Mouse (Mus musculus) heart, embryonic 15.5 days (tissue): ENCODE results near the gene Kif3b. TPM values are rescaled to one million over a fixed set of nuclear protein-coding genes. Genes with fewer than 3 reads are reported as not detected.
A peak's percentile ranks its signal among the peaks of the same experiment; 100 is the strongest.

Experiments
- ATAC-seq: fragments of 200-750 bp; cut with Nextera tagmentation; replicated peaks from 2 replicates; pipeline ENCODE4 v1.8.0; 2017; ENCODE audit warnings: low read depth, moderate TSS enrichment; ENCODE audit not compliant: insufficient number of reproducible peaks, insufficient read depth, low FRiP score
- H3K27ac ChIP-seq: fragments of 300-500 bp; sonication (generic); 2 replicates; pipeline ENCODE4 v1.5.1; 2015; ENCODE audit warnings: mild to moderate bottlenecking, inconsistent platforms
- H3K27me3 ChIP-seq: fragments of 300-500 bp; sonication (generic); 2 replicates; pipeline ENCODE4 v1.6.1; 2015; ENCODE audit warnings: inconsistent platforms
- H3K36me3 ChIP-seq: fragments of 300-500 bp; sonication (generic); 2 replicates; pipeline ENCODE4 v1.6.1; 2015; ENCODE audit warnings: mild to moderate bottlenecking, inconsistent platforms
- H3K4me1 ChIP-seq: fragments of 300-500 bp; sonication (generic); replicated peaks from 2 replicates; pipeline ENCODE4 v1.6.1; 2015; ENCODE audit warnings: inconsistent platforms
- H3K4me2 ChIP-seq: fragments of 300-500 bp; sonication (generic); 2 replicates; pipeline ENCODE4 v1.6.1; 2015; ENCODE audit warnings: inconsistent platforms, mild to moderate bottlenecking, moderate library complexity
- H3K4me3 ChIP-seq: fragments of 300-500 bp; sonication (generic); 2 replicates; pipeline ENCODE4 v1.5.1; 2015; ENCODE audit warnings: mild to moderate bottlenecking, inconsistent platforms
- H3K9ac ChIP-seq: fragments of 300-500 bp; sonication (generic); 2 replicates; pipeline ENCODE4 v1.6.1; 2015; ENCODE audit warnings: mild to moderate bottlenecking, inconsistent platforms
- H3K9me3 ChIP-seq: fragments of 300-500 bp; sonication (generic); replicated peaks from 2 replicates; pipeline ENCODE4 v1.6.1; 2016; ENCODE audit warnings: inconsistent platforms
- WGBS: fragments of 180-500 bp; shearing (Covaris S2); methylation state at CpG from one replicate; pipeline ENCODE4 v1.1.7; 2015; ENCODE audit warnings: mixed read lengths; 5-methylcytosine and 5-hydroxymethylcytosine counted together
- polyA plus RNA-seq: library from polyadenylated mRNA; unstranded; fragments of >200 nt; fragmentation: Nextera tagmentation; extraction: Ambion mirVana; gene quantifications from 2 replicates; pipeline ENCODE4 v1.2.1, GENCODE M21; 2015

Gene Kif3b
- polyA plus RNA-seq, 1 experiment from 2014 or later = 3.9 TPM

DNA sequence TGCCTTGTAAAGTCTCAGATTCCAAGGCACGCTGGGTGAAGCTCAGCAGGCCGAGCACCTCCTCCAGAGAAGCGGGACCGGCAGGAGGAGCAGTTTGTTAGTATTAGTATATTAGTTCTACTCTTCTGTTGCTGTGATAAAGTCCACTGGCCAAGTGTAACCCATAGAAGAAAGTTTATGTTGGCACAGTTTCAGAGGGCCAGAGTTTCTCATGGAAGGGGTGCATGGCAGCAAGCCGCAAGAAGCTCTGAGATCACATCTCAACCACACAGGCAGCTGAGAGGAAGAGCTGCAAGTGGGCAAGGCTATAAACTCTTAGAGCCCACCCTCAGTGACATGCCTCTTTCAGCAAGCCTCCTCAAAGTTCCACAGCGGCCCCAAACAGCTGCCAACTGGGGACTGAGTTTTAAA lies 42.6 kb downstream of the Kif3b start:
- H3K27ac ChIP-seq = peak overlapping the region; percentile 46

DNA sequence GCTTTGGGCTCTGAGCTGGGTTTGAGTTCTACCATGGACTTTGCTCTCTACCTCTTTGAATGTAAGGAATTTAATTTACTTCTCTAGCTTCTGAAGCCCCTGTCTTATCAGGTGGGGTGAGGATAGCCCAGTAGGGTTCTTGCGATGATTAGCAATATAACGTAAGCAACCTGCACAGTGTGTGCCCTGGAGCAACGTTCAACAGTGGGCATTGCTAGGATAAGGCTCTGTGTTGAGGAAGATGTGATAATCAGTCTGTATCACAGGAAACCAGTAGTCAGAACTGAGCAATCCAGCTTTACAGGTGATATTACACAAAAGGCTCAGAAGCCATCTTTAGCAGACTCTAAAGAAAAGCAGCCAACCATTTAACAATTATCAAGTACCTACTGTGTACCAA lies 43.1 kb downstream of the Kif3b start:
- H3K27me3 ChIP-seq = no peaks in the 10 kb centered on the region
- peaks cover 10% of the 10 kb centered on the region; the same call in 1 of the 2 replicates for H3K36me3 ChIP-seq
- no peak overlapping the region for H3K9ac ChIP-seq
- H3K27ac ChIP-seq = peak overlapping the region; percentile 46; the same call in 1 of the 2 replicates
- WGBS = 72% methylated on average over 3 of the region's 3 CpGs
- peaks cover 8% of the 10 kb centered on the region for H3K4me1 ChIP-seq
- no peak overlapping the region for H3K4me2 ChIP-seq
- no peak overlapping the region for H3K4me3 ChIP-seq
- no peaks in the 10 kb centered on the region for H3K9me3 ChIP-seq
- no peak for ATAC-seq

More for the DNA sequence above, 42.6 kb downstream of the Kif3b start:
- ATAC-seq = no peak
- H3K4me3 ChIP-seq = no peak overlapping the region
- H3K36me3 ChIP-seq = peaks cover 13% of the 10 kb centered on the region; the same call in 1 of the 2 replicates
- H3K9ac ChIP-seq = no peak overlapping the region
- no peaks in the 10 kb centered on the region for H3K9me3 ChIP-seq
- 62% methylated on average over 6 of the region's 6 CpGs for WGBS
- H3K4me2 ChIP-seq = no peak overlapping the region
- H3K27me3 ChIP-seq = no peaks in the 10 kb centered on the region
- H3K4me1 ChIP-seq = peaks cover 8% of the 10 kb centered on the region

DNA sequence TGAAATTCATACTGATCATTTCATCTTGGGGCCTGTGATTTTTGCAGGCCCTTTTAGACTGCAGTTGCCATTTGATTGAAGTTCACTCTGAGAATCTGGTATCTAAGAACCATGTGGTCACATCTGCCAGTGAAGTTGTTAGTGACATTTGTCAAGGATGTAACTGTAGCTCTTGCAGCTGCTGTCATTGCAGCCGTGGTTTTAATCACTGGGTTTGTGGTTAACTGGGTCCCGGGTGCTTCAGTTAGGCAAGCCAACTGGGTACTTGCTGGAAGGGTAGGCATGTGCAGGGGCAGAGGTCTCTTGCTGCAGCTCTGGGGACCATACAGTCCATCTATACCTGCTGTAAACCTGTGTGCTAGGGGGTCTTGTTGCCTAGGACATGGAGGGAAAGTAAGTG lies 44.9 kb downstream of the Kif3b start:
- no peak overlapping the region for H3K4me2 ChIP-seq
- WGBS = 38% methylated on average over 2 of the region's 2 CpGs
- no peak for ATAC-seq
- H3K4me3 ChIP-seq = no peak overlapping the region
- no peaks in the 10 kb centered on the region for H3K27me3 ChIP-seq
- no peak overlapping the region for H3K9ac ChIP-seq
- no peaks in the 10 kb centered on the region for H3K9me3 ChIP-seq
- H3K27ac ChIP-seq = no peak overlapping the region
- peaks cover 1% of the 10 kb centered on the region; the same call in 1 of the 2 replicates for H3K36me3 ChIP-seq
- peaks cover 8% of the 10 kb centered on the region for H3K4me1 ChIP-seq

DNA sequence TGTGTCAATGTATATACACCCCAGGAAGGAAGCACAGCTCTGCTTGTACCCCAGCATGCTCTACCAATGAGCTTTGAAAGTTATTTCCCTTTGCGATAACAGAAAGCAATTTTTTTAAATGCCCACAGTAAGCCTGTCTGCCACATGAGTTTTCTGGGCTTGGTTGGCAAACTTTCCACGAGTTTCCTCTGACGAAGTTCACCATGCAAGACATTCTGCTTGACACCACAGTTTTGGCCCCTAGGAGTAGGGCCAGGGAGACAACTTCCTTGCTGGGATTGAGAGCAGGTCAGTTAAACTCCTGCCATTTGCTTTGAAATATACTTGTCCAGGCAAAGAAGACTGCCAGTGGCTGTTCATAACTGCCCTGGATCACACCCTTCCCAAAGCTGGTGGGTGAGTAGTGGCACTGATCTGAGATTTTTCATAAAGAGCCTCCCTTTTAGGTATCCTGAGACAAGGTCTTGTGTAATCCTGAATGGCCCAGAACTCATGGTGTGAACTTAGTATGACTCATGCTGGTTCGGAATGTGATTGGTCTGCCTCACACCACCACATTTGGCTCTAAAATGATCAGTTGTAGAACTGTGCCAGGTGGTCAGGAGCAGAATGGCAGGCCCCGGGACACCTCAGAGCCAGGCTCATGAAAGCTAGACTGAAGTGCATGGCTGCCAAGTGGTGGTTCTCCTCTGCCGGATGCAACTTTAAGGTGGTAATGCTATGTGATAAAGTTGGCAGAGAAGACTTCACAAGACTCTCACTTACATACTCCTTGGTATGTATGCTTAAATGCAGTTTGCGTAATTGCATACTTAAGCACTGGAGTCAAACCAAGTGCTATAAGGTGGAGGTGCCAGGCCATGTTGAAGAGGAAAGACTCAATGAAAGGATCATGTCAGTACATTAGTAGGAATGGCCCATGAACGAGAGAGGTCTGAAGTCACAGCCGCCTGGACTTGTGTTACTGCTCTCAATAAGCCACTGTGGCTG lies 47.4 kb downstream of the Kif3b start:
- Histone ChIP-seq H3K27ac (no peak overlapping the region), H3K9me3 (no peaks in the 10 kb centered on the region), H3K27me3 (no peaks in the 10 kb centered on the region), H3K9ac (no peak overlapping the region), H3K4me3 (no peak overlapping the region), H3K36me3 (peaks cover 6% of the 10 kb centered on the region; the same call in 1 of the 2 replicates), H3K4me1 (peaks cover 10% of the 10 kb centered on the region), H3K4me2 (no peak overlapping the region)
- ATAC-seq = no peak
- WGBS = 75% methylated on average over 9 of the region's 9 CpGs

DNA sequence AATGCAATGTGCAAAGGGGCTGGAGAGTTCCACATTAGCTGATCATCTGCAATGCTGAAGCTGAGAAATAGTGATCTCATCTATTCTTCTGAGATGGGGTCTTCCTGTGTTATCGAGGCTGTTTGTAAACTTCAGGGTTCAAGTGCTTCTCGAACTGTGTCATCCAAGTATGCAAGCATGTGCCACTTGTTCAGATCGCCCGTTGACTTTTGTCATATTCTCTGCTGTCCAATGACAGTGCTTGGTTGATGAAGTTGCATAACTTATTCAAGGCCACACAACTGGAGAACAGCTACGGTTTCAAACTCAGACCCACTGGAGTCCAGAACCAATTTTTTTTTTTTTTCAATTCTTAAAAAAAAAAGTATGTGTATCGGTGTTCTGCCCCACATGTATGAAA lies 51.0 kb downstream of the Kif3b start:
- H3K9ac ChIP-seq = no peak overlapping the region
- no peak overlapping the region for H3K4me2 ChIP-seq
- H3K4me1 ChIP-seq = peaks cover 17% of the 10 kb centered on the region
- H3K4me3 ChIP-seq = no peak overlapping the region
- H3K27me3 ChIP-seq = no peaks in the 10 kb centered on the region
- peaks cover 6% of the 10 kb centered on the region; the same call in 1 of the 2 replicates for H3K36me3 ChIP-seq
- 90% methylated on average over 6 of the region's 6 CpGs for WGBS
- H3K9me3 ChIP-seq = no peaks in the 10 kb centered on the region
- H3K27ac ChIP-seq = no peak overlapping the region
- no peak for ATAC-seq

DNA sequence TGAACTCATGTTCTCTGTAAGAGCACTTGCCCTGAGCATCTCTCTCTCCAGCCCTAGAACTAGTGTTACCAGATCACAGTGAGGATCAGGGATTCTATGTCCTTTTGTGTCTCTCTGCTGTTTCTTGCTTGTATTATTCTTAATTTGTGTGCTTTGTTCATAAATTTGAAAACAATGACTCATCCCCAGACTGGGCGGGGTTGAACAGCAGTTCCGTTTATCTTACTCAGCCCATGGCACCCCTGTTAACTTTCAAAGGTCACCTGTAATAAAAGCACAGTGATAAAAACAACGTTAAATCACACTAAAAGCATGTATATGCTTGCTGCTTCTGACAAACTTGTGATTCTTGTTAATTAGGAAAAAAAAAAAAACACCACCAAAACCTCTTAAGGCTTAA lies 51.4 kb downstream of the Kif3b start:
- Histone ChIP-seq H3K27me3 (no peaks in the 10 kb centered on the region), H3K36me3 (peaks cover 6% of the 10 kb centered on the region; the same call in 1 of the 2 replicates), H3K4me3 (no peak overlapping the region), H3K9ac (no peak overlapping the region), H3K27ac (no peak overlapping the region), H3K4me2 (no peak overlapping the region), H3K9me3 (no peaks in the 10 kb centered on the region), H3K4me1 (peaks cover 13% of the 10 kb centered on the region)
- ATAC-seq = no peak
- WGBS = 70% methylated on average over 3 of the region's 3 CpGs

DNA sequence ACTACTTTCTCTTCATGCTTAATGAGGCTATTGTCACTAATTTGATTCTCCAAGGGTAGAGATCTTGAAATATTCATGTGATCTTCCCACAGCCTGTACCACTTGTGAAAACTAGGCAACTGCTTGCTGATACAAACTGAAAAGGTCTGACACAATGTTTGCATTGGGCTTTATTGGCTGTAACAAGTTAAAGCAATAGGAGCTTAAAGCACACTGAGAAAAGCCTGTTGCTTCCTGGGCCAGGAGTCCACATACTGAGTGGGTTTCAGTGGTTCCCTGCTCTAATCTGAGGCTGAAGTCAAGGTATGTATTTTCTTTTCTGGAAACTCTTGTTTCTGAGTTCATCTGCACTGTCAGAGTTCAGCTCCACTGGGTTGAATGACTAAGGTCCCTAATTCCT lies 52.0 kb downstream of the Kif3b start:
- H3K36me3 ChIP-seq = peaks cover 6% of the 10 kb centered on the region; the same call in 1 of the 2 replicates
- no peak overlapping the region for H3K27ac ChIP-seq
- no peaks in the 10 kb centered on the region for H3K27me3 ChIP-seq
- H3K9me3 ChIP-seq = no peaks in the 10 kb centered on the region
- ATAC-seq = no peak
- H3K4me3 ChIP-seq = no peak overlapping the region
- no peak overlapping the region for H3K4me2 ChIP-seq
- H3K9ac ChIP-seq = no peak overlapping the region
- H3K4me1 ChIP-seq = peaks cover 12% of the 10 kb centered on the region

DNA sequence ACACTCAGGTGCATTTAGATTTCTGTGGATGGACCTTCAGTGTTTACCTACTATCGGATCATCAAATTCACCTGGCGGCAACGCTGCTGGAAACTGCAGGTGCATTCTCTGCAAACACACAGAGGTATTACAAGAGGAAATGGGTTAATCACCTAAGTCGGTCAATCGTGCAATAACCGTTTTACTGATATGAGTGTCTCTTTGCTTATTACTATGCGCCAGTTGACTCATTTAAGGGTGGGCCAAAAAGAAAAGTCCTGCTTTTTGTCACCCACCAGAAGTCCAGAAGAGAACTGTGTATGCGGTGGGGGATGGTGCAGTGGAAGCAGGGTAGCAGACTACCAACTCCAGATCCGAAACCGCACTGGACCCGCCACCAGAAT lies 53.8 kb downstream of the Kif3b start:
- peaks cover 26% of the 10 kb centered on the region for H3K4me1 ChIP-seq
- peak overlapping the region; percentile 76 for H3K4me2 ChIP-seq
- WGBS = 3% methylated on average over 11 of the region's 11 CpGs
- peak overlapping the region; percentile 74 for H3K27ac ChIP-seq
- no peaks in the 10 kb centered on the region for H3K27me3 ChIP-seq
- H3K9me3 ChIP-seq = no peaks in the 10 kb centered on the region
- ATAC-seq = no peak
- H3K36me3 ChIP-seq = peaks cover 6% of the 10 kb centered on the region; the same call in 1 of the 2 replicates
- H3K9ac ChIP-seq = peak overlapping the region; percentile 65
- peak overlapping the region; percentile 72 for H3K4me3 ChIP-seq

DNA sequence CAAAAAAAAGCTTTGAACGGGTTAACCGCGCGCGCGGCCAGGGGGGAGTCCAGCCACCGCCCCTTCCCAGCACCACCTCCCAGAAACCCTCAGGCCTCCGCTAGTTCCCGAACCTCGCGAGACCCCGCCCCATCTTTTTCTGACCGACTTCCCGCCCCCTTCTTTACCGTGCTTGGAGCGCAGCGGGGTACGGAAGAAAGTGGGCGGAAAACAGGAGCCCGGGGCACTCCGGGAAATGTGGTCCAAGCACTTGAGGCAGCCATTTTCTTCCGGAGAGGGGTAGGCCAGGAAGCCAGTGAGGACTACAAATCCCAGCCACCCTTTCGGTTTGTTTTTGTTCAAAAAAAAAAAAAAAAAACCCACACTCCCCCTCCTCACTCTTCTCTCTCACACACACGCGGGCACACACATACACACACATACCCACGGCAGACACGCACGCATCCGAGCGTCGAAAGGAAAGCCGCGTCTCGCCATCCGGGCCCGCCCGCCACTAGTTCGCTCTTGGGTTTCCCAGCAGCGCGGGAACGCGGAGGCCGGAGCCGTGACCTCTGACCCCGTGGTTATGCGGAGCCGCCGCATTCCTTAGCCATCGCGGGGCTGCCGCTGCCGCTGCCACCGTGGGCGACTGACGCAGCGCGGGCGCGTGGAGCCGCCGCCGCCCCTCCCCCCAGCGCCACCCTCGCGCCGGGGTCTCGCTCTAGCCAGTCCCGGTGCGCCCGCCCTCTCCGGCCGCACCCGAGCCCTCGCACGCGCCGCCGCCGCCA lies 54.4 kb downstream of the Kif3b start, which contains the start of gene Asxl1:
Gene Asxl1, plus strand, starts transcription at position 376 of the 767 bp plus-strand sequence.
- peak; percentile 95 for ATAC-seq
- Histone ChIP-seq H3K27me3 (no peaks in the 10 kb centered on the region), H3K4me3 (peak within 1 kb of the TSS; percentile 72), H3K4me1 (peaks cover 32% of the 10 kb centered on the region), H3K27ac (peak within 1 kb of the TSS; percentile 100), H3K36me3 (peaks cover 6% of the 10 kb centered on the region; the same call in 1 of the 2 replicates), H3K9me3 (no peaks in the 10 kb centered on the region), H3K9ac (peak within 1 kb of the TSS; percentile 96), H3K4me2 (peak within 1 kb of the TSS; percentile 76)
- WGBS = under 1% methylated on average over 70 of the region's 79 CpGs

DNA sequence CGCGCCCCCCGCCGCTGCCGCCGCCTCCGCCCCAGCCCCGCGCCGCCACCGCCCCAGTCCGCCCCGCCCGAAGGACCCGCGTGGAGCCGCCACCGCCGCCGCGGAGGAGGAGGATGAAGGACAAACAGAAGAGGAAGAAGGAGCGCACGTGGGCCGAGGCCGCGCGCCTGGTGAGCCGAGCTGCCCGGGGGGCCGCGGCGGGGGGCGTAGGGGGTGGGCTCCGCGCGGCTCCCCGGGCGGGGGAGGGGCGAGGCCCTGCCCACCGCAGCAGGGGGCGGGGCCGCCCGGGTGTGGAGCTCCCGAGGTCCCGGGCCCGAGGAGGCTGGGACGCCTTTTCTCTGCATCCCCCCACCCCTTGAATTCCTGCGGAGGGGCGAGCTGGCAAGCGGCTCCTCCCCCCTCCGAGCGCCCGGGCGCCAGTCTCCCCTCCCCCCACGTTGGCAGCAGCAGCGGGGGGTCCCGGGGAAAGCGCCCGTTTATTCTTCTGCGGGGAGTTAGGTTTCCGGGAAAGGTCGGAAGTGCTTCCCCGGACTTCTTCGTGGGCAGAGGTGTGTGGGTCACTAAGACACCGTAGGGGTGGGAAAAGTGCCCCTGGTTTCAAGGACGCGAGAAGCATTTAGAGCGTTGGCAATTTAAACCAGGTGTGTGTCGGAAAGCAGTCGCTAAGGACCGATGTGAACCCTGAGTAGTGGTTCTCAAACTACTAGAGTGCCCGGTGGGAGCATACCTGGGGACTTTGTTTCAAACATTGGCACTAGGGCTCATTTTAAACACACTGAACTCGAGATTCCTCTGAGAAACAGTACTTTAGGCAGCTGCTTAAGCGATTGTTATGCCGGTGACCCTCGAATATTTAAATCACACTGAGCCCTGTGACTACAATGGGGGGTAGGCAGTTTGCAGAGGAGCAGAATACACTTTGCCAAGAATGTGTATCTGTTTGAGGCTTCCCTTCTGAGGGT lies 55.3 kb downstream of the Kif3b start:
- peak overlapping the region; percentile 76 for H3K4me2 ChIP-seq
- ATAC-seq = peak; percentile 72
- peak overlapping the region; percentile 96 for H3K9ac ChIP-seq
- H3K27ac ChIP-seq = peak overlapping the region; percentile 100
- H3K4me1 ChIP-seq = peaks cover 40% of the 10 kb centered on the region
- H3K9me3 ChIP-seq = no peaks in the 10 kb centered on the region
- under 1% methylated on average over 31 of the region's 76 CpGs for WGBS
- H3K36me3 ChIP-seq = peaks cover 6% of the 10 kb centered on the region; the same call in 1 of the 2 replicates
- no peaks in the 10 kb centered on the region for H3K27me3 ChIP-seq
- H3K4me3 ChIP-seq = peak overlapping the region; percentile 72
